Mouse (Mus musculus): ENCODE data around the gene Ctns.

Gene Ctns

DNA sequence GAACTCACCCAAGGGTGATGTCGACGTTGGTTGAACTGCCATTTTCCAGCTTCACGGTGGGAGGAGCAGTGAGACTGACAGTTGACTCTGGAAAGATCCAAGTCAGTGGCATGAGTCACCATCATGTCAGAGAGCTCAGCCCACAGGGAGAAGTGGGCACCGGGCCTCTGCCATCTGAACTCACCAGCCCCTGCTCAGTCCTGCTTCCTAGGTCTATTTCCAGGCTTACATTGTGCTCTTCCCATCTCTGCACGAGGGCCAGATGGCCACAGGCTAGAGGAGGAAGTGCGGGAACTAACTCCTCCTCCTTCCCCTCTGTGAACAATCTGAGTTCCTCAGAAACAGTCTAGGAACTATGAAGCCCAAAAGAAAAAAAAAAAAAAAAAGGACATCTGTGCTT, 5.8 kb downstream of the Ctns start:
- WGBS, result 39% methylated on average over 6 of the region's 6 CpGs

DNA sequence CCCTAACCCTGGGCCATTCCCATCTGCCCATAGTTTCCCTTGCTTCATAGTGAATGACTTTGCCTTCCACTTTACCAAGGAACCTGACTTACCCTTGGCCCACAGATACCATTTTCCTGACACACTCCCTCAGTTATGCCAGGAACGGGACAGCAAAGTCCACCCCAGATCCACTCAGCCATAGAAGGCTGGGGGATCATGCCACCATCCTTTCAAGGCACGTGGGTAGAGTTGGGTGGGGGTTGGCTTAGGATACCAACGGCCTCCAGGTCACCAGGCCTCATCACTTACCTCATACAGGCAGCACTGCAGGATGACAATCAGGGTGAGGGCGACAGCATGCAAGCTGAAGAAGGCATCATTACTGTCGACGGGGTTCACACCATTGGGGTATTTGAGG, 11.6 kb downstream of the Ctns start:
- WGBS, result 87% methylated on average over 6 of the region's 6 CpGs

DNA sequence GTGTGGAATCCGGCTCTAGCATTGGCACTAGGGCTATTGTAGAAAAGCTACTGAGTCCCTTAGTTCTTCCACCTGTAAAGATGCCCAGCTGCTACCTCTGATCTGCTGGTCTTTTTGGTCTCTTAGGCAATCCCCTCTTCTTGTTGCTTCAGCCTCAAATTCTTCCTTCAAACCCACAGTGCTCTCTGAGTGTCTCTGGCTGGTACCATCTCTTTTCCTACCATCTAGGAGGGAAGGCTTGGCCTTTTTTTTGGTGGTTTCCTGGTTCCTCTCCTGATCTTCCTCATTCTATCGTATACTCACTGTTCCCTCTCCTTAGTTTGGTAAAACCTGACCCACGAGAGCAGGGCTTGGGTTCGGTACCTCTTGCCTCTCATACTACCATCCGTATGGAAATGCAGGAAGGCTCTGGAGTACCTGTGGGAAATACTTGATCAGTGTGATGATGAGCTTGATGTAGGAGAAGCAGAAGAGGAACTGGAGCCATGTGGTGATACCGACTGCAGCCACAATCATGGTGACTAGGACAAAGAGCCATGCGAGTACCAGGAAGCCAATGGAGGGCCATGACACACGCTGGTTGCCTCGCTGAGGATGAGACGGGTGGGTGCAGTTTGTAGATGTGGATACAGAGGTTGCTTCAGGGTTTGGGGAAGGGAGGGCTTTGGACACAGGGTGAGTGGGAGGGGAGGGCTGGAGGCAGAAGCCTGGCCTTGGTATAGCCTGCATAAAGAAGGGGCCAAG, 12.8 kb downstream of the Ctns start:
- 89% methylated on average over 10 of the region's 10 CpGs for WGBS

DNA sequence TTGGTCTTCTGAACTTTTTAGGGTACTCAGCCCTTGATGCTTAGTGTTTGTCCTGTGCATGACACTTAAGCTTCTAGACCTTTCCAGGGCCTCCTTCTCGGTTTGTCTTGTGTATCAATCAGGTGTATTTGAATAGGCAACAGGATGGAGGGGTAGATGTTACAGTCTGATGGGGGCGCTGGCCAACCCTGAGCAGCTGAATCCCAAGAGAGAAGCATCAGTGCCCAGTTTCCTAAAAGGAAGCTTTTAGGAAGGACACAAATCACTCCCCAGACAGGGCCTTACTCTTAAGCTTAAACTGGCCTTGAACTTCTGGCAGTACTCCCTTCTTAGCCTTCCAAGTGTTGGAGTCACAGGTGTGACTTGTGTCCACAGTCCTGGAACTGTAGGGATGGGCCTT, 20.9 kb downstream of the Ctns start:
- 12% methylated on average over 2 of the region's 2 CpGs for WGBS

DNA sequence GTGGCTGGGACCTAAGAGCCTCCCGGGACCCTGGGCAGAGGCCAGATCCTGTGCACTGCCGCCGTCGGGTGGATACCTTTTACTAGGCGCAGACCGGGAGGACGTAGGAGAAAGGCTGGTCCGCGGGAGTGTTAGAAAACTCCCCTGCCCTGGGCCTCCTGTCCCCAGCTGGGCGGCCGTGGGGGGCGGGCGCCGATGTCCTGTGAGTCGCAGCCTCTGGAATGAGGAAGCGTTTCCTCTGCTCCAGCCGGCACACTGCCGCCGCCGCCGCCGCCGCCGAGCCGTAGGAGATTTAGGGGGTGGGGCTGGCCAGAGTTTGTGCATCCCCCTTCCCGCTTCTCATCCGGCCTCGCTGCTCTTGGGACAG, 21.4 kb downstream of the Ctns start:
- under 1% methylated on average over 28 of the region's 28 CpGs for WGBS

DNA sequence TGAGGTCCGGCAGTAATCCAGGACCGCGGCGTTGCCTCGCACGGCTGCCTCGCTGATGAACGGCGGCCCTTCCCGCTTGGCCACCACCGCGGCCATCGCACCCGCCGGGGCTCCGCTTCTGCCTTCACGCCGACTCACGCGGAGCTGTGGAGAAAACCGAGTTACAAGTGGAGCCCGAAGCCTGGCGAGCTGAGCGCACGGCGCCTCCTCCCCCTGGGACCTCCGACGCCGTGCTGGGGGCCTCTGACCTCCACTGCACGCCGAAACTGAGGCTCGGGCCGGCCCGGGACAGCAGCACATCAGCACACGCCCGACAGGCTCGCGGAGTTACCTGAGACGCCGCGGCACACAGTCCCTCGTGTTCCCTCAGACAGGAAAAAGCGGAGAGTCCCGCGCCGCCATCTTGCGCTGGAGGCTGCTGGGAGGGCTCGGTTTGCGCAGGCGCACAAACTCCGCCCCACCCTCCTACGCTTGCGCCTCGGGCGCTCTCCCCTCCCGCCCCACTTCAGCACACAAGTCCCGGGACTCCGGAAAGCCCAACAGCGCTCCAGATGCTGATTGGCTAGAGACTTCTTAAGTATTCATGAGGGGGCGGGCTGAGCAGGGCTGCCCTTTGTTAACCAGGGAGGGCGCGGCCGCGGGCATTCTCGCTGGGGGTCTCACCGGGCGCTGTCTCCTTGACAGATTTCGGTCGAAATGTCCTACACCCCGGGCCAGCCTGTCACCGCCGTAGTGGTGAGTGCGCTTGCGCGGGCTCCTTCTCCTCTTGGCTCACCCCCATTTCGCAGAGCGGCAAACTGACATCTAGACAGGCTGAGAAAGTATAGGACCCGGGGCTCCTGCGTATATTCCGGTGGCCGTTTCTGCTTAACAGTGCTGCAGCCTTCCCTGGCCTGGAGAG, 22.0 kb downstream of the Ctns start, which contains the start of the genes Emc6 and Tax1bp3:
TSS of gene Emc6 (minus strand) at position 430 of the 901 bp plus-strand sequence.
TSS of gene Tax1bp3 (plus strand) at position 476 of the 901 bp plus-strand sequence.
- under 1% methylated on average over 81 of the region's 81 CpGs for WGBS

DNA sequence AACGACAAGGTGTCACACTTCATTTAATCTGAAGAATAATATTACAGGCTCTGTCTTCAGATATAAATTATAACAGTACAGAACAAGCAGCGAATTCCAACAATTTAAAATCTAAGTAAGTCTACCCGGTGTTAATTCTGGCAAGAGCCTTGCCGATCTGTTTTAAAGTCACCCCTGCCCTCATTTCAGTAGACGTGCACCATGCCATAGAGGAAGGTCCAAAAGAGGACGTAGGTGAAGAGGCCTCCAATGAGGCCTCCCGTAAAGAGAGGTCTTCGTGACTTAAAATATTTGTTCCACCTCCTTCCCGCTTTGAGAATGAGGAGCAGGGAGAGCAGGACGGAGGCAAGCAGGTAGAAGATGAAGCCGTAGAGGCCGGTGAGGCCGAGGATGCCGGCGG, 22.7 kb downstream of the Ctns start:
- under 1% methylated on average over 15 of the region's 15 CpGs for WGBS

DNA sequence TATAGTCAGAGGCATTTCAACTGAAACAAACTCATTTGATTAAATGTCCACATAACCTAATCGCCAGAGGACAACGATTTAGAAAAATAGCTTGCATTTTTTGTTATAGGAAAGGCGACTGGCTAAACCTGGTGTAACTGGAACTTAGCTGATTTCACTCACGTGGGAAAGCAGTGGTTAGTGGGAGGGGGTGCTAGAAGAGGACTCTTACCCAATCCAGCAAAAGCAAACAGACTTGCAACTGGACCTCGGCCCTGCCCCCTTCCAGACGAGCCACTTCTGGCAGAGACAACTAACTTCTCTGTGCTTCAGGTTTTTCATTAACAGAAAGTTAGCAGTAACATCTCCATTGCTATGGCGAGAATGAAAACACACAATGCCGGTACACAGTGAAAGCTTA, 23.2 kb downstream of the Ctns start:
- 39% methylated on average over 8 of the region's 8 CpGs for WGBS

DNA sequence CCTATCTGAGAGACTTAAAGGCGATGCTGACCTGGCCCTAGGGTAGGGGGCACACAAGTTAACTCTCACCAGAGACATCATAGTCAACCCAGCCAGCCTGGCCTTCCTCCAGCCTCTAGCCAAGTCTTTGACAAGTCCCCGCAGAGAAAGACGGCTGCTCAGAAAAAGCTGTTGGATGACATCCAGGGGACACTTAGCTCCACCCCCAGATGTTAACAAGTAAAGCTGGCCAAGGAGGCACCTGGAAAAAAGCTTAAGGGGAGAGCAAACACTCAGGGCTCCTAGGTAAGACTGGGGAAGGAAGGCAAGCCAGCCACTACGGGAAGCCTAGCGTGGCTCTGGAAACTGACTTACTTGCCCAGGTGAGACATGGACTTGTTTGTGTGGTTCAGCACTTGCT, 26.7 kb downstream of the Ctns start:
- WGBS, result 51% methylated on average over 5 of the region's 5 CpGs

DNA sequence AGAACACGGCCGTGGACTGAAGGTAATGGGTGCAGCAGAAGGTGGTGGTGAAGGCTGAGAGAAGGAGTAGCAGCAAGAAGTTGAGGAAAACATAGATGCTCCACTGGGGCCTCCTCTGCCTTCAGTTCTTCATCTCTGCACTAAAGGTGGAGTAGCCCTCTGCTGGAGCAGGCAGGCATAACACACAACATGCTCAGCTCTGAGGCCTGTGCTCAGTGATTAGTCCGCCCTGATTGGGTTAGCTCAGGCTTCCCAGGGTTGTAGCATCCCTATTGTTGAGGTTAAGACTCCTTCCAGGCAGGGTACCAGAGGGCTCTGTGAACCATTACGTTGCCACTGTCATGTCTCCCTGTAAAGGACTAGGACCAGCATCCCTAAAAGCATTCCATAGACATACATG, 29.6 kb downstream of the Ctns start:
- 58% methylated on average over 4 of the region's 4 CpGs for WGBS

DNA sequence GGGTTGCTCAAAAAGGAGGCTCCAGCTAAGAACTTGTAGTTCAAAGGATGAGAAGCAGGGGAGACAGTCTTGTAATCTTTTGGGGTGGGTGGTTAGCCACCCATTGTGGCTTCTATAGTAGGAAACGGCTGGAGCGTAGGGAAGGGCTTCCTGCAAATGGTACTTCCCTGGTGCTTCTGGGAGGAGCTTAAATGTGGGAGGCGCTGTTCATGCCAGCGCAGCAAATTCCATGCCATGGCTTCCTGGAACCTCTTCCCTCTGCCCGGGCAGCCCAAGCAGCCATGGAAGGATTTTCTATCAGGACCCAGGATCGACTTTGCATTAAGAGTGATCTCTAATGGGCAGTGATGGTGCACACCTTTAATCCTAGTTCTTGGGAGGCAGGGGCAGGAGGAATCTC, 30.3 kb downstream of the Ctns start:
- WGBS, result 82% methylated on average over 6 of the region's 6 CpGs

DNA sequence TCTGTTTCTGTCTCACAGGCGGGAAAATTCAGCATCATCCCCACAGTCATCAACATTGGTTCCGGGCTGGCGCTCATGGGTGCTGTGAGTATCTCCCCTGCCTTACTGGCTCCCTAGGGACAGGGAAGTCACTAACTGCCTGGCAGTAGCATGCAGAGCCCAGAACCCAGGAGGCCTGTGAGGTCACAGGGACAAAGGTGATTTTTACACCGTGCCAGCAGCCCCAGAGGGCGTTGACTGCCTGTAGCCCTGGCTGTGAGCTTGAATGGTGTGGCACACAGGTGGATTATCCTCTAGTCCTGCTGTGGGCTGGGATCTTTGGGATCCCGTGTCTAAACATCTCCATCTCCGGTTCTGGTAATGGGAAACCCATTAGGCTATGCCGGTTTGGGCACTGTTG, 30.8 kb downstream of the Ctns start:
- 86% methylated on average over 8 of the region's 8 CpGs for WGBS

DNA sequence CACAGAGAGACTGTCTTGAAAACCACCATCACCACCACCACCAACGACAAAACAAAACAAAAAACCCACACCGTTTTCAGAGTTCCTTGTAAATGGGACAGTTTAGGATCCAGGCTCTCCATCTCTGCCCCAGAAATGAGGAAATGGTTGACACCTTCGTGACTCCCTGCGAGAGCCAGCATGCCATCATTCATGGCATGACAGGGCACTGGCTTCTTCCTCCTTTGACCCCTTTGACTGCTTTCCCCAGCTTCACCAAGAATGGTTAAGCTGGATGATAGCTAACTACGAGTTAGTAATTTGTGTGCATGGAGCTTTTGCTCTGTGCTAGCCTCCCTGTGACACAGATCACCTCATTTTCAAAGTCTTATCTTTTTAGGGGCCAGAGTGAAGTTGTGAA, 36.6 kb downstream of the Ctns start:
- 79% methylated on average over 5 of the region's 5 CpGs for WGBS

DNA sequence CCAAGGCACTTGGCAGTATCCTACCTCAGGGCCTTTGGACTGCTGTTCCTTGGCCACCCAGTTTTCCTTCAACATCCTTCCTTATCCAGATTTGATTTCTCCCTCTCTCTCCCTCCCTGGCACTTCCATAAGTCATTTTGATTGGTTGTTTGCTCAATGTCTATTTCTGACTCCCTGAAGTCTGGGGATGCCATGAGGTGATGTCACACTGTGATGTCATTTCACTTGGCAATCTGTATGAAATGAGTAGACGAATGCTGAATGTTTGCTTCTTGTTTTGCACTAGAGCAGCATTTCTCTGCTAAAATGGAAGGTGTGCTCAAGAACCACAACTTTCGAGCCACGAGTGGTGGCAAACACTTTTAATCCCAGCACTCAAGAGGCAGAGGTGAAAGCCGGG, 37.2 kb downstream of the Ctns start:
- 86% methylated on average over 4 of the region's 4 CpGs for WGBS

DNA sequence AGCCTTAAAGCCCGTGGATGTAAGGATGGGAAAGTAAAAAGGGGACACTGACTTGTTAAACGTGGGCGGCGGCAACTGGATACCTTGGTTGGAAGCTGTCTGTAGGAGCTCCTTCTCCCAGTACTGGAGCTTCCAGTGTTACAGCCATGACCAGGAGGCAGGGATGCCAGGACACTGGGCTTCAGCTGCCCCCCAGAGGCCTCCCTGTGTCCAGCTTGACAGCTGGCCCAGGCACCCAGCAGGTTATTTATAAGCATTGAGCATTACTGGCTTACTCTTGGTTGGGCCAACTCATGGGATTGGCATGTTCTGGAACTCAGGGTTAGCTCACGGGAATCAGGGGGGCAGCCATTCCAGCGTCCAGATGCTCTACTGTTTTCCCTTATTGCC, 38.0 kb downstream of the Ctns start:
- 27% methylated on average over 6 of the region's 6 CpGs for WGBS

DNA sequence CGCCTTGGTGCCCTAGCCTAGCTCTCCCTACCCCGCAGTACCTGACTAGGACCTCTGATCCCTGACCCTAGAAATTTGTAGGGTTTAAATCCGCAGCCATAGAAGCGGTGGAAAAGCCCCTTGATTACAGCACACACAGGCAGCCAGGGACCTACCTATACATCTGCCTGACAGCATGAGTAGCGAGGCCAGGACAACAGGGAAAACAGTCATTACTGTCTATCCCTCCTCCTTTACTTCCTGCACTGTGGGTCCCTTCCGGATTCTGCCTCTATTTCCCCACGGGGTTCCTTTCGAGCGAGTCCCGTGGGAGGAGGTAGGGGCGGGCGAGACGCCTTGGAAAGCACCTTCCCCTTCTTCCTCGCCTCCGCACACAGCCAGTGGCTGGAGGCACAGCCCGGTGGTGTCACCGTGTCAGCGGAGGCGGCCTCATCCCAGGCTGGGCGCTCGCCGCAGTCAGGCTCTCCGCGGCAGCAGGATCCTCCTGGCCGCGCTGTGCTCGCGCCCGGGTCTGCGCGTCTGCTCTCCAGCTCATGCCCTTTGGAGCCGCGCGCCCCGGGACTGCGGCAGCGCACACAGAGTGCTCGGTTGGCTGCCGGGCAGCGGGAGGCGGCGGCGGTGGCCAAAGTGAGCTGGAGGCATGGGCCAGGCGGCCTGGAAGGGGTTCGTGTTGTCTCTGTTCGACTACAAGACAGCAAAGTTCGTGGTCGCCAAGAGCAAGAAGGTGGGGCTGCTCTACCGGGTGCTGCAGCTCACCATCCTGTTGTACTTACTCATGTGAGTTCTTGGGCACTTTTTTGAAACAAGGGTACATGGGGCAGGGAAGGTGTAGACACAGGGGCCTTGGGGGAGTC, 38.7 kb downstream of the Ctns start, which contains the start of gene P2rx5:
TSS of gene P2rx5 (plus strand) at position 465 of the 854 bp plus-strand sequence.
- 5% methylated on average over 49 of the region's 49 CpGs for WGBS

DNA sequence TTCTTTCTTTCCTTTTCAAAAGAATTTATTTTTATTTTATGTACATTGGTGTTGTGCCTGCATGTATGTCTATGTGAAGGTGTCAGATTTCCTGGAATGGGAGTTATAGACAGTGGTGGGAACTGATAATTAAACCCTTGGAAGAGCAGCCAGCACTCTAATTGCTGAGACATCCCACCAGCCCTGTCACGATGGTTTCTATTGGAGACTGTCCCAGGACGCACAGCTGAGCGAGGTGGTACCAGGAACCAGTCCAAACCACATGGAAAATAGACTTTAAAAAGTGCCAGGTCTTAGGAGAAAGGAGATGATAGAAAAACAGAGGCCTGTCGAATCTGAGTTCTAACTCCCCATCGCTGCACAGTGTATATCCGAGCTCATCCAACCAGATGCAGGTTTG, 43.8 kb downstream of the Ctns start:
- 52% methylated on average over 6 of the region's 6 CpGs for WGBS

DNA sequence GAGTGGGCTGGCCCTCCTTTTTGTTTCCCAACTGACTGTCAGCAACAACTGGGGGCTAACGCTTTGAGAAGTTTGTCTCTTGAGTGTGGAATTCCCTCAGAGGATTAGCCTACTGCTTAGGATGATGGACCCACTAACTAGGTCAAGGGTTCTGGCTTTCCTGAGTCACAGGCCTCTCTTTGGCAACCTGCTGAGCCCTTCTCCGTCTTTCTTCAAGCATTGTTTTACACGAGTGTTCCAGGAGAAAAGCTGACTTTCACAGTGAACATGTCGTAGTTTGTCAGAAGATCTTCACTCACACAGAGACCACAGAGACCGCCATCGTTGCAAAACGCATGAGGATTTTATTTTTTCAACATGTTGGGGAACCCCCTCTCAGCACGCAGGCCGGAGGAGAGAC, 50.6 kb downstream of the Ctns start:
- 72% methylated on average over 9 of the region's 9 CpGs for WGBS

DNA sequence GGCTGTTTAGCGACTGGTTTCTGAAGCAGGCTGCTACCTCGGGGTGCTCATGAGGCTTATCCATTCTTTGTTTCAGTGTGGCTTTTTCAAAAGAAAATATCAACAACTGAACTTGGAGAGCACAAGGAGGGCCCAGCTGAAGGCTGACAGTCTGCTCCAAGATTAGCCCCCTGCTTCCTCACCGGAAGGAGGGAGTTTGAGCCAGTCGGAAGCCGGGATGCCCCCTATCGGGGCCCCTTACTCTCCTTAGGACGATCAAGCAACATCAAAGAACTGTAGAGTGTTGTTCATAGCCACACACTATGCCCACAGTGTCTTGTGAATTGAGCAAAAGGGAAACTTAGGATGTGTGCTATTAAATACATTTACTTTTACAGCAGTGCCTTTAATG, 51.9 kb downstream of the Ctns start:
- 56% methylated on average over 7 of the region's 7 CpGs for WGBS

DNA sequence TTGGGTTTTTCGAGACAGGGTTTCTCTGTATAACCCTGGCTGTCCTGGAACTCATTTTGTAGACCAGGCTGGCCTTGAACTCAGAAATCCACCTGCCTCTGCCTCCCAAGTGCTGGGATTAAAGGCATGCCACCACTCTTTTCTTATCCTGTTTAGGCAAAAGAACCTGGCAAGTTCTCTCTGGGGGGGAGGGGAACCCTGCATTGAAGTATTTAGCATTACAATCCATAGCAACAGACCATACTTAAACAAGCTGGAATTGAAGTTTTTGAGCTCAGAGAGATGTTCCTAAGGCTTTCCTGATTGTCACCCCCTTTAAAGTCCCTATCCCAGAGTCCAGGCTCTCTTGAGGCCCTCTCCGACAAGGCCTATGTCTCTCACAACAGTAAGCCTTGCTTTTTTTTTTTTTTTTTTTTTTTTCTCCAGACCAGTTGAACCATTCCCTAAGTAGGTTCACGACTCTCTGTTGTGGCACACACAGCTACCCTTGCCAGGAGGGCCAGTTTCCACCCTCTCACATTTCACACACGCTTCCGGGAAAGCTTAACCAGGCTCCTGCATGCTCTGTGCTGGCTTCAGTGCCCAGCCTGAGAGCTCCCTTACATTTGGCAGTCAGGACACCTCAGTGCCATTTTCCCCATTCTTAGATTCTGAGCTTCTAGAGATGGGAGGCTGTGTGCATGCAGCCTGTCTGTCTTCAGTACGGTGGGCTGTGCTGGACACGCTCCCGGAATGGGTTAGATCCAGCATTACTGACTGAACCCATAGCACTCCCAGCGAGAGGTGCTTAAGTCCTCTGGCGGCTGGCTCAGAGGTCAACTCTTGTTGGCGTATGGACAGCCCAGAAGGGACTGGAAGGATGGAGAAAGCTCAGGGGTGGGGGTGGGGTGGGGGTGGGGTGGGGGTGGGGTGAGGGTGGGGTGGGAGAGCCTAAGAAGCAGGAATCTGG, 52.5 kb downstream of the Ctns start:
- whole genome bisulfite sequencing, result 56% methylated on average over 11 of the region's 11 CpGs

DNA sequence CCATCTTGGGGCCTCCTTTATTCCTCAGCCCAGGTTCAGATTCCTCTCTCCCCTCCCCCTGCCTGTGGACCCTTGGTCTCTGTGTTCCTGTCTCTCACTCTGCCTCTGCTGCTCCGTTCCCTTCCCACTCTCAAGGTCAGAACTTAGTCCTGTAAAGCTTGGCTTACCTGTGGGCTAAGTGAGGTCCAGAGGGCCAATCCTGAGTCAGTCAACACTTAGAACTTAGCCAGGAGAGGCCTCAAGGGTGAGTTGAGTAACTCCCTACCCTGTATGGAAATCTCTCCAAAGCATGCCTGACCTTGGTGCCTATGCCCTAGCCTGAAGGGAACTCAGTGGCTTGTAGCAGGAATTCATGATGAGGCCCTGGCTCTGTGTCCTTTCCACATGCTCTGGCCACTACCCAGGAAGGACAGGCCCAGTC, 54.6 kb downstream of the Ctns start:
- WGBS, result 67% methylated on average over 1 of the region's 1 CpGs

Measured in cerebral cortex, adult 2 months (tissue).